ENCODE assay signal across 9 mouse cellular contexts in genomic region chr9:121316621-121317405, GRCm38 (mm10). TPM values are rescaled to one million over a fixed set of nuclear protein-coding genes. Genes with fewer than 3 reads are reported as not detected.
DNase-seq lines count a peak whose midpoint lies in the region; ATAC-seq lines count a peak whose summit lies in the region.
"Had no signal": no experiment of that assay in that cellular context is flagged by ENCODE, and none has a peak within 500 bp of the region (broad histone marks: within the 10 kb centered on the region; RNA-seq: fewer than 3 reads in every experiment).

No protein-coding gene starts in this region.

- no peak overlapping the region for H3K4me2 ChIP-seq in kidney, embryonic 15.5 days
- H3K4me2 ChIP-seq in intestine, embryonic 15.5 days (replicated peaks), result no peak overlapping the region
- H3K4me2 ChIP-seq: limb, embryonic 12.5 days had no signal

- WGBS in kidney, embryonic 15.5 days, result 62% methylated on average over 12 of the region's 12 CpGs
- whole genome bisulfite sequencing in intestine, embryonic 15.5 days, result 53% methylated on average over 12 of the region's 12 CpGs

- peak overlapping the region; percentile 58; the same call in 1 of the 2 replicates for H3K27ac ChIP-seq in kidney, embryonic 15.5 days
- H3K27ac ChIP-seq in intestine, embryonic 15.5 days, result peak overlapping the region; percentile 59
- H3K27ac ChIP-seq: limb, embryonic 12.5 days had no signal

- peaks cover under 1% of the 10 kb centered on the region; the same call in 1 of the 2 replicates for H3K36me3 ChIP-seq in kidney, embryonic 15.5 days
- H3K36me3 ChIP-seq in intestine, embryonic 15.5 days, result peaks cover 1% of the 10 kb centered on the region; the same call in 1 of the 2 replicates
- H3K36me3 ChIP-seq in megakaryocyte, embryonic 14.5 days (replicated peaks; ENCODE audit: low read length), result peaks cover 22% of the 10 kb centered on the region

- no peak overlapping the region for H3K9ac ChIP-seq in kidney, embryonic 15.5 days
- H3K9ac ChIP-seq in intestine, embryonic 15.5 days, result no peak overlapping the region
- H3K9ac ChIP-seq: limb, embryonic 12.5 days had no signal

- no peak for ATAC-seq in kidney, embryonic 15.5 days (replicated peaks; ENCODE audit: low FRiP score)
- no peak for ATAC-seq in intestine, embryonic 15.5 days

- intact Hi-C loops in gastrocnemius, postnatal 36 days (cut with DNase I), result loop anchor here (1.0 kb wide), 1 partner anchor 17 kb away; no protein-coding TSS in a partner anchor

- peaks cover 72% of the 10 kb centered on the region for H3K4me1 ChIP-seq in kidney, embryonic 15.5 days
- peaks cover 64% of the 10 kb centered on the region for H3K4me1 ChIP-seq in intestine, embryonic 15.5 days (replicated peaks)
- H3K4me1 ChIP-seq in megakaryocyte, embryonic 14.5 days, result peaks cover 74% of the 10 kb centered on the region

- no peak overlapping the region for H3K4me3 ChIP-seq in kidney, embryonic 15.5 days (replicated peaks)
- no peak overlapping the region for H3K4me3 ChIP-seq in intestine, embryonic 15.5 days (replicated peaks)
- H3K4me3 ChIP-seq in megakaryocyte, embryonic 14.5 days (replicated peaks), result peak overlapping the region; percentile 80
- H3K4me3 ChIP-seq: limb, embryonic 12.5 days had no signal

- no peaks in the 10 kb centered on the region; the same call in 1 of the 2 replicates for H3K27me3 ChIP-seq in kidney, embryonic 15.5 days
- H3K27me3 ChIP-seq in intestine, embryonic 15.5 days (replicated peaks), result no peaks in the 10 kb centered on the region
- peaks cover 2% of the 10 kb centered on the region for H3K27me3 ChIP-seq in megakaryocyte, embryonic 14.5 days (replicated peaks)
- H3K27me3 ChIP-seq: limb, embryonic 12.5 days had no signal

- H3K9me3 ChIP-seq in kidney, embryonic 15.5 days (replicated peaks), result no peaks in the 10 kb centered on the region
- H3K9me3 ChIP-seq in intestine, embryonic 15.5 days, result no peaks in the 10 kb centered on the region
- no peaks in the 10 kb centered on the region for H3K9me3 ChIP-seq in megakaryocyte, embryonic 14.5 days
- H3K9me3 ChIP-seq: limb, embryonic 12.5 days had no signal

- no peak for DNase-seq in kidney, postnatal 10 days
- DNase-seq in brain, adult 2 months (ENCODE audit: low read depth, low spot score), result peak; percentile 92
- peak; percentile 57 for DNase-seq in gastrocnemius, postnatal 36 days
- DNase-seq in ovary, adult 18-20 months (ENCODE audit: low spot score), result no peak
- no peak for DNase-seq in c-Kit-positive CD71-positive TER-119-positive erythroid progenitor cells, embryonic 14.5 days (ENCODE audit: low spot score)

RNA-seq across cellular contexts. Expression of gene Trak1, which starts 19.5 kb away (rescaled TPM):
- polyA plus RNA-seq in kidney, embryonic 15.5 days (2015; fragmentation: Nextera tagmentation; extraction: Ambion mirVana), result 15.1 and 18.7 TPM in 2 replicates
- total RNA-seq in gastrocnemius, postnatal 36 days (2021), result 100 to 1,000 TPM; 182 to 188 TPM
- polyA plus RNA-seq in intestine, embryonic 15.5 days (2015; fragmentation: Nextera tagmentation; extraction: Ambion mirVana), result 20.9 and 26.5 TPM in 2 replicates
- 5.1 and 9.7 TPM in 2 replicates for polyA plus RNA-seq in megakaryocyte, embryonic 14.5 days (2012; ENCODE audit: insufficient read depth, low replicate concordance)

RNA-seq across cellular contexts. Expression of gene Ulk4, which starts 39.8 kb away (rescaled TPM):
- 145 and 164 TPM in 2 replicates for polyA plus RNA-seq in kidney, embryonic 15.5 days (2015; fragmentation: Nextera tagmentation; extraction: Ambion mirVana)
- total RNA-seq in gastrocnemius, postnatal 36 days (2021), result under 1 TPM; 0.20 to 0.38 TPM
- polyA plus RNA-seq in intestine, embryonic 15.5 days (2015; fragmentation: Nextera tagmentation; extraction: Ambion mirVana), result 140 and 150 TPM in 2 replicates
- polyA plus RNA-seq in megakaryocyte, embryonic 14.5 days (2012; ENCODE audit: insufficient read depth, low replicate concordance), result not detected in 2 replicates

Comparison
In these comparisons a context has a peak if more than half of its experiments do, and no peak if none do; other contexts are left out.
1. DNase-seq: peak in brain, adult 2 months (single experiment) and gastrocnemius, postnatal 36 days (2 of 2); none in kidney, postnatal 10 days (single experiment), ovary, adult 18-20 months (single experiment) and c-Kit-positive CD71-positive TER-119-positive erythroid progenitor cells, embryonic 14.5 days (single experiment).
2. RNA of gene Ulk4, which starts 39.8 kb away (polyA plus RNA-seq): 140 to 150 TPM in intestine, embryonic 15.5 days and 145 to 164 TPM in kidney, embryonic 15.5 days; not detected in megakaryocyte, embryonic 14.5 days; every median in the first group is over 10 times any median in the second.